Mouse (Mus musculus) midbrain, embryonic 13.5 days (tissue): ENCODE measurements around the gene Fam178b. TPM values are rescaled to one million over a fixed set of nuclear protein-coding genes. Genes with fewer than 3 reads are reported as not detected.

Experiments used
- ATAC-seq: fragments of 200-750 bp; cut with Nextera tagmentation; 2 replicates; pipeline ENCODE4 v1.8.0; 2017; ENCODE audit warnings: mild to moderate bottlenecking, moderate TSS enrichment, moderate library complexity
- H3K27ac ChIP-seq: fragments of 300-500 bp; sonication (generic); 2 replicates; pipeline ENCODE4 v1.5.1; 2015; ENCODE audit warnings: inconsistent platforms, mild to moderate bottlenecking, moderate library complexity
- H3K27me3 ChIP-seq: fragments of 300-500 bp; sonication (generic); 2 replicates; pipeline ENCODE4 v1.6.1; 2015; ENCODE audit warnings: mild to moderate bottlenecking, inconsistent platforms
- H3K36me3 ChIP-seq: fragments of 300-500 bp; sonication (generic); 2 replicates; pipeline ENCODE4 v1.6.1; 2015; ENCODE audit warnings: mild to moderate bottlenecking, inconsistent platforms
- H3K4me1 ChIP-seq: fragments of 300-500 bp; sonication (generic); replicated peaks from 2 replicates; pipeline ENCODE4 v1.6.1; 2015; ENCODE audit warnings: inconsistent platforms
- H3K4me2 ChIP-seq: fragments of 300-500 bp; sonication (generic); replicated peaks from 2 replicates; pipeline ENCODE4 v1.6.1; 2015; ENCODE audit warnings: moderate library complexity, mild to moderate bottlenecking, inconsistent platforms
- H3K4me3 ChIP-seq: fragments of 300-500 bp; sonication (generic); replicated peaks from 2 replicates; pipeline ENCODE4 v1.5.1; 2015; ENCODE audit warnings: mild to moderate bottlenecking, inconsistent platforms
- H3K9ac ChIP-seq: fragments of 300-500 bp; sonication (generic); replicated peaks from 2 replicates; pipeline ENCODE4 v1.6.1; 2015; ENCODE audit warnings: mild to moderate bottlenecking, inconsistent platforms
- H3K9me3 ChIP-seq: fragments of 300-500 bp; sonication (generic); 2 replicates; pipeline ENCODE4 v1.6.1; 2016; ENCODE audit warnings: mild to moderate bottlenecking, inconsistent platforms
- WGBS: fragments of 180-500 bp; shearing (Covaris S2); methylation state at CpG from one replicate; pipeline ENCODE4 v1.1.7; 2015; 5-methylcytosine and 5-hydroxymethylcytosine counted together
- polyA plus RNA-seq: library from polyadenylated mRNA; unstranded; fragments of >200 nt; fragmentation: Nextera tagmentation; extraction: Ambion mirVana; gene quantifications from 2 replicates; pipeline ENCODE4 v1.2.1, GENCODE M21; 2015

Gene Fam178b
- polyA plus RNA-seq, 1 experiment from 2014 or later = not detected

DNA sequence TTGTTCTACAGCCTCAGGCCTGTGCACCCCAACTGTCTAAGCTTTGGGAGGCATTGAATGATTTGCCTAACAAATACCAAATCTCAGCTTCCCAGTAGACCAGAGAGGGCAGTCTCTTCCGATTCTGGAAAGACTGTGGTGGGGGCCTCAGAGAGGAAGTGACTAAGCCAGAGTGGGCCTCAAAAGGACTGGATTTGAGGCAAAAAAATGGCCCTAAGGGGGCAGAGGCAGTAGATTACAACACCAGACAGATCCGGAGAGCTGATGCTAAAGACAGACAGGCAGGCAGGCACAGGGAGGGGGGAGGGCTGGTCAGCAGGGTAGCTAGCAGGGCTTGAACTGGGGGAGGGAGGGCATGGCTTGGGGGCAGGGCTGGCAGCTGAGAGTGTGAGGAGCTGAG, 116.6 kb downstream of the Fam178b start:
- Histone ChIP-seq H3K27me3 (no peaks in the 10 kb centered on the region), H3K9me3 (no peaks in the 10 kb centered on the region), H3K9ac (no peak overlapping the region), H3K27ac (no peak overlapping the region), H3K4me1 (peaks cover 16% of the 10 kb centered on the region), H3K36me3 (no peaks in the 10 kb centered on the region), H3K4me3 (no peak overlapping the region), H3K4me2 (no peak overlapping the region)
- no peak for ATAC-seq
- 8% methylated on average over 2 of the region's 2 CpGs for WGBS

- Histone ChIP-seq H3K27me3 (0 out of 2 replicates have a peak, but pooled peaks cover 4% of the 10 kb centered on the region), H3K27ac (no peak overlapping the region), H3K4me2 (no peak overlapping the region), H3K4me3 (no peak overlapping the region), H3K9me3 (no peaks in the 10 kb centered on the region), H3K4me1 (peaks cover 19% of the 10 kb centered on the region), H3K36me3 (no peaks in the 10 kb centered on the region), H3K9ac (no peak overlapping the region)
- 80% methylated on average over 6 of the region's 6 CpGs for WGBS
- no peak for ATAC-seq
These were observed 118.9 kb downstream of the Fam178b start for GRCm38 (mm10) chr1:36564101-36564500.

- ATAC-seq = no peak
- Histone ChIP-seq H3K4me3 (no peak overlapping the region), H3K27ac (no peak overlapping the region), H3K9ac (no peak overlapping the region), H3K36me3 (no peaks in the 10 kb centered on the region), H3K4me2 (no peak overlapping the region), H3K9me3 (no peaks in the 10 kb centered on the region), H3K27me3 (0 out of 2 replicates have a peak, but pooled peaks cover 4% of the 10 kb centered on the region), H3K4me1 (peaks cover 23% of the 10 kb centered on the region)
- 74% methylated on average over 4 of the region's 4 CpGs for WGBS
These were observed 119.4 kb downstream of the Fam178b start for GRCm38 (mm10) chr1:36563632-36564031.

DNA sequence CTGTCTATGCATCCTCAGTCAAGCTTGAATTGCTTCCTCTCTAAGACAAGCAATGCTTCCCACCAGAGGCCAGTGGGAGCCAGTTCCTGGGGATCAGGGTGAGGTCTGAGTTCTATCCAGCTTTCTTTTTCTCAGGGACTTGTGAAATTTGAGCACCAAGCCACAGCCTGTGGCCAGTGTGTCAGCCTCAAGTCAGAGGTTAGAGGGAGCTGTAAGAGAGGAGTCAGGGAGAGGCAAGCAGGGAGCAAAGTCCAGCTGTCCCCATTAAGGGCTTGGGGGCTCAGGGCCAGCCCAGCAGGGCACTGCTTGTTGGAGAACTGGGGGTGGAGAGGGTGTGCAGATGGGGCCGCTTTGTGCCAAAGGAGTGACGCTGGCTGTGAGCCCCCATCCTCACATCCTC, 119.8 kb downstream of the Fam178b start:
- Histone ChIP-seq H3K36me3 (no peaks in the 10 kb centered on the region), H3K27ac (no peak overlapping the region), H3K27me3 (0 out of 2 replicates have a peak, but pooled peaks cover 4% of the 10 kb centered on the region), H3K4me1 (peaks cover 26% of the 10 kb centered on the region), H3K4me2 (no peak overlapping the region), H3K9ac (no peak overlapping the region), H3K9me3 (no peaks in the 10 kb centered on the region), H3K4me3 (no peak overlapping the region)
- ATAC-seq = no peak
- WGBS = 75% methylated on average over 2 of the region's 2 CpGs

DNA sequence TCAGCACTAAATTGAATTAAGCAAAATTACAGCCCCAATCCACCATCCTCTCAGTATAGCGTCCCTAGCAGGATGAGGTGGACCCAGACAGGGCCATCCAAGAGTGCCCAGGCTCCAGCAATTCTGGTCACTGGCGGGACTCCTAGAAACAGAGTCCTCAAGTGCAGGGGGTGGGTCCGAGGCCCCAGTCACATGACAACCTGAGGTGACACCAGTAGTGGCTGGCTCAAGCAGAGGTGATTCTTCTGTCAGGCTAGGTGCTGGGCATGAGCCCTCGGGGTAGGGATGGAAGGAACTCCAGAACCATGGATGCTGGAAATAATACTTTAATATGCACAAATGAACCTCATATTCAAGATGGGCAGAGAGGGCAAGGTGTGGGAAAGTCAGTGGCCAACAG, 120.6 kb downstream of the Fam178b start:
- H3K4me1 ChIP-seq = peaks cover 21% of the 10 kb centered on the region
- no peak overlapping the region for H3K9ac ChIP-seq
- H3K9me3 ChIP-seq = no peaks in the 10 kb centered on the region

DNA sequence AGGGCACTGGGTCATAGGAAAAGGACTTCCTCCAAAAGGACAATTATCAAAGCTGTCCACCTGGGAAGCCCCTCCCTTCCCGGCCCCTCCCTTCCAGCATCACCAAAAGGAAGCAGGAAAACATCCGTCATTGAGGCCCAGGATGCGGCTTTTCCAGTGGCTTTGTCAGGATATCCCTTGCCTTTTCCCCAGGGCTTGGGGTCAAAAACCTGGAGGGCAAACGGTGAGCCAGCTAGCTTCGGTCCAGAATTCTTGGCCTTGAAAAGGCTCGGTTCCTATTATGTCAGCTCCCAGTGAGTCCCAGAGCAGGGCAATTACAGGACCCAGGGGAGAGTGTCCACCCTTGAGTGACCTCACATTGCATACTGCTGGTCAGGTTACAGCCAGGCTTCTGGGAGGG, 122.1 kb downstream of the Fam178b start:
- Histone ChIP-seq H3K27ac (no peak overlapping the region), H3K4me3 (no peak overlapping the region), H3K27me3 (0 out of 2 replicates have a peak, but pooled peaks cover 4% of the 10 kb centered on the region), H3K36me3 (no peaks in the 10 kb centered on the region), H3K9me3 (no peaks in the 10 kb centered on the region), H3K9ac (no peak overlapping the region), H3K4me1 (peaks cover 12% of the 10 kb centered on the region), H3K4me2 (no peak overlapping the region)
- 71% methylated on average over 6 of the region's 6 CpGs for WGBS
- ATAC-seq = no peak

More for the DNA sequence above, 120.6 kb downstream of the Fam178b start:
- ATAC-seq = no peak
- H3K4me2 ChIP-seq = no peak overlapping the region
- H3K27me3 ChIP-seq = 0 out of 2 replicates have a peak, but pooled peaks cover 4% of the 10 kb centered on the region
- no peak overlapping the region for H3K4me3 ChIP-seq
- H3K27ac ChIP-seq = no peak overlapping the region
- WGBS = 77% methylated on average over 4 of the region's 4 CpGs
- H3K36me3 ChIP-seq = no peaks in the 10 kb centered on the region

- no peak for ATAC-seq
- H3K4me1 ChIP-seq = peaks cover 22% of the 10 kb centered on the region
- H3K9me3 ChIP-seq = no peaks in the 10 kb centered on the region
- no peak overlapping the region for H3K4me3 ChIP-seq
- 0 out of 2 replicates have a peak, but pooled peaks cover 4% of the 10 kb centered on the region for H3K27me3 ChIP-seq
- H3K9ac ChIP-seq = no peak overlapping the region
- no peak overlapping the region for H3K4me2 ChIP-seq
- peaks cover 4% of the 10 kb centered on the region for H3K36me3 ChIP-seq
- WGBS = 73% methylated on average over 5 of the region's 5 CpGs
- no peak overlapping the region for H3K27ac ChIP-seq
These were observed 123.1 kb downstream of the Fam178b start for GRCm38 (mm10) chr1:36559888-36560287.

DNA sequence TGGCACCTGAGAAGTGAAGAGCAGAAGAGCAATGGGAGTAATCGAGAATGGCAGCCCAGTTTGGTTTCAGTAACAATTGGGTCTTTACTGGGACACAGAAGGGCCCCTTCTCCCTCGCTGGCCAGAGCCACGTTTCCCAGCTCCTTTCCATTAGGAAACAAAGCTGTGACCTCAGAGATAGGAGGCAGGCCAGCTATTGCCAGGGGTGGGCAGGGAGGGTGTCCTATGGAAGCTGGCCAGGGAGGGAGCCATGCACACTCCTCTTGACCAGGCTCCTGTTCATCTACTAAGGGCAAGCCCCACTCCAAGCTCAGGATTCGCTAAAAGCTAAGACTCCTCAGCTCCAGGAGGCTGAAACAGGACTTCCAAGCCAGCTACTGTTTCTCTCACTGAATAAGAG, 123.7 kb downstream of the Fam178b start:
- ATAC-seq = no peak
- Histone ChIP-seq H3K4me3 (peak overlapping the region; percentile 99), H3K9ac (0 out of 2 replicates have a peak overlapping the region, but pooled peaks have one; percentile 99), H3K27ac (no peak overlapping the region), H3K27me3 (0 out of 2 replicates have a peak, but pooled peaks cover 4% of the 10 kb centered on the region), H3K4me2 (peak overlapping the region; percentile 99), H3K4me1 (peaks cover 28% of the 10 kb centered on the region), H3K9me3 (no peaks in the 10 kb centered on the region), H3K36me3 (peaks cover 11% of the 10 kb centered on the region)
- WGBS = 6% methylated on average over 4 of the region's 4 CpGs

GRCm38 (mm10) chr1:36558031-36558993, 124.7 kb downstream of the Fam178b start, which contains the start of gene Sema4c:
Sema4c (minus strand) TSS chr1:36558349.
- under 1% methylated on average over 66 of the region's 69 CpGs for WGBS
- no peaks in the 10 kb centered on the region for H3K9me3 ChIP-seq
- H3K4me2 ChIP-seq = peak within 1 kb of the TSS; percentile 99
- peak within 1 kb of the TSS; percentile 100 for H3K27ac ChIP-seq
- peak within 1 kb of the TSS; percentile 99 for H3K9ac ChIP-seq
- H3K27me3 ChIP-seq = 0 out of 2 replicates have a peak, but pooled peaks cover 4% of the 10 kb centered on the region
- H3K36me3 ChIP-seq = peaks cover 20% of the 10 kb centered on the region
- peak within 1 kb of the TSS; percentile 99 for H3K4me3 ChIP-seq
- ATAC-seq = peak; percentile 66
- H3K4me1 ChIP-seq = peaks cover 38% of the 10 kb centered on the region

GRCm38 (mm10) chr1:36557457-36558011, 125.4 kb downstream of the Fam178b start:
- 0 out of 2 replicates have a peak, but pooled peaks cover 4% of the 10 kb centered on the region for H3K27me3 ChIP-seq
- WGBS = under 1% methylated on average over 48 of the region's 48 CpGs

GRCm38 (mm10) chr1:36556553-36557456, 126.2 kb downstream of the Fam178b start:
- Histone ChIP-seq H3K4me1 (peaks cover 45% of the 10 kb centered on the region), H3K27me3 (0 out of 2 replicates have a peak, but pooled peaks cover 4% of the 10 kb centered on the region), H3K36me3 (peaks cover 35% of the 10 kb centered on the region), H3K27ac (peak overlapping the region; percentile 100), H3K9ac (peak overlapping the region; percentile 99), H3K4me3 (peak overlapping the region; percentile 99), H3K4me2 (peak overlapping the region; percentile 99), H3K9me3 (no peaks in the 10 kb centered on the region)
- ATAC-seq = peak; percentile 75
- under 1% methylated on average over 49 of the region's 52 CpGs for WGBS

More at GRCm38 (mm10) chr1:36557457-36558011, 125.4 kb downstream of the Fam178b start:
- Histone ChIP-seq H3K36me3 (peaks cover 28% of the 10 kb centered on the region), H3K9me3 (no peaks in the 10 kb centered on the region), H3K4me2 (peak overlapping the region; percentile 99), H3K4me1 (peaks cover 40% of the 10 kb centered on the region), H3K4me3 (peak overlapping the region; percentile 99), H3K9ac (peak overlapping the region; percentile 99), H3K27ac (peak overlapping the region; percentile 100)
- ATAC-seq = peak; percentile 62
